Mouse (Mus musculus) cortical plate, adult 2 months (tissue): ENCODE measurements at regions not wholly inside any gene's neighbourhood (a gene's known extent, or its start where the extent isn't known, plus 50 kb on each side); places are given as distances from the start of the nearest gene placed in this dataset.

Source experiments
- H3K27ac ChIP-seq: fragments of 200-500 bp; 2 replicates; pipeline ENCODE4 v1.5.1; 2012; ENCODE audit warnings: low read length, control low read depth, inconsistent platforms; ENCODE audit not compliant: insufficient read depth
- H3K4me1 ChIP-seq: fragments of 200-500 bp; 2 replicates; pipeline ENCODE4 v1.6.1; 2011; ENCODE audit warnings: low read length; ENCODE audit not compliant: control insufficient read depth, insufficient read depth
- H3K4me3 ChIP-seq: fragments of 200-500 bp; 2 replicates; pipeline ENCODE4 v1.5.1; 2011; ENCODE audit warnings: mild to moderate bottlenecking, low read length, control low read depth; ENCODE audit not compliant: insufficient read depth
- CTCF ChIP-seq: fragments of 200-500 bp; IDR thresholded peaks from 2 replicates; pipeline ENCODE4 v1.5.1; 2011; ENCODE audit warnings: mild to moderate bottlenecking, control low read depth, low read length; ENCODE audit not compliant: insufficient read depth; ENCODE audit errors: extremely low read depth
- POLR2A ChIP-seq: fragments of 200-500 bp; IDR thresholded peaks from 2 replicates; pipeline ENCODE4 v1.6.1; 2011; ENCODE audit warnings: mild to moderate bottlenecking, low read length, control low read depth; ENCODE audit not compliant: insufficient read depth; ENCODE audit errors: extremely low read depth

DNA sequence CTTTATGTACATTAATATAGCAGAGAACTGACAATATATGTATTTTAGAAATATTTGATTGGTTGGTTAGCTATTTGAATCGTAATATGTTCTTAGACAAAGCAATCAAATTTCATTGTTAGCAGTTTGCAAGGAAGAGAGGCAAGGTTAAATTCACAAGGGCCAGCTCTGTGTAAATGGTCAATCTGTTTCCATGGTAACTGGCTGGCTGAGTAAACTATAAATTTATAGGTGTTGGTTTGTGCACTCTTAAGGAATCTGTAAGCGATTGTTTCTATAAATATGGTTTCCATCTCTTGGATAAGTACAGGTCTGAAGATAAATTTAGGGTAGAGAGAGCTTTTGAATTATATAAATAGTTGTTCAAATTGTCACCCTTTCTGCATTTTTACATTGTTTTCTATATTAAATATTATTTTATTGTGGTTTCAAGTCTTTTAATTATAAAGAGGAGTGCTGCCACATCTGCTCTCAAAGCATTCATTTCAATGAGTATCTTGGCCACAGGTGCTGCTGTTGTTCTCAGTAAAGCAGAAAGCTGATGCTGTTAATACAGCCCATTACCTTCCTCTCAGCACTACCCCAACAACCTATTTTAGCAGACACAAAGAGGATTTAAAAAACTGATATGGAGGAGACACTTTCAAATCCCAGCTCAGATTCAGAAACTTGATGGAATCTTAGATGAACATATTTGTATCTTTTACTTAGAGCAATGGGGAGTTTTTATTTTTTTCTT is 671.2 kb upstream of the Gm38303 start:
- TF ChIP-seq POLR2A: no peak
- no peak for TF ChIP-seq CTCF
- Histone ChIP-seq H3K27ac (no peak overlapping the region), H3K4me3 (no peak overlapping the region), H3K4me1 (no peaks in the 10 kb centered on the region)

- H3K27ac ChIP-seq: no peak overlapping the region
- no peak overlapping the region for H3K4me3 ChIP-seq
- TF ChIP-seq CTCF: no peak
- TF ChIP-seq POLR2A: no peak
- no peaks in the 10 kb centered on the region for H3K4me1 ChIP-seq
Observed at GRCm38 (mm10) chr3:10978968-10979367, 643.5 kb upstream of the Gm38303 start.

GRCm38 (mm10) chr3:10974429-10974828 is 638.9 kb upstream of the Gm38303 start:
- H3K27ac ChIP-seq: no peak overlapping the region
- H3K4me3 ChIP-seq: no peak overlapping the region
- TF ChIP-seq POLR2A: no peak
- no peak for TF ChIP-seq CTCF
- H3K4me1 ChIP-seq: no peaks in the 10 kb centered on the region

GRCm38 (mm10) chr3:10952583-10952982 is 617.1 kb upstream of the Gm38303 start:
- no peak overlapping the region for H3K4me3 ChIP-seq
- no peaks in the 10 kb centered on the region for H3K4me1 ChIP-seq
- H3K27ac ChIP-seq: no peak overlapping the region
- TF ChIP-seq CTCF: no peak
- TF ChIP-seq POLR2A: no peak

- TF ChIP-seq POLR2A (no peak), CTCF (no peak)
- Histone ChIP-seq H3K27ac (no peak overlapping the region), H3K4me3 (no peak overlapping the region), H3K4me1 (no peaks in the 10 kb centered on the region)
Observed at GRCm38 (mm10) chr3:10917056-10917455, 581.6 kb upstream of the Gm38303 start.

GRCm38 (mm10) chr3:10891981-10892380 is 556.5 kb upstream of the Gm38303 start:
- H3K4me3 ChIP-seq: no peak overlapping the region
- no peaks in the 10 kb centered on the region for H3K4me1 ChIP-seq
- TF ChIP-seq POLR2A: no peak
- TF ChIP-seq CTCF: no peak
- no peak overlapping the region for H3K27ac ChIP-seq
